Mouse (Mus musculus): ENCODE data around the gene Stom.

Gene Stom

GRCm38 (mm10) chr2:35271817-35272216, 65.0 kb downstream of the Stom start:
- DNase-seq: peak; percentile 65 to 78

- DNase-seq: peak; percentile 76 to 79
Measured at GRCm38 (mm10) chr2:35270531-35270984, 66.2 kb downstream of the Stom start.

- peak; percentile 63 to 81 for DNase-seq
Measured at GRCm38 (mm10) chr2:35269716-35270260, 67.0 kb downstream of the Stom start.

- DNase-seq: peak in 1 of 2 experiments; percentile 39
Measured at GRCm38 (mm10) chr2:35269136-35269535, 67.6 kb downstream of the Stom start.

- DNase-seq: peak; percentile 73 to 83
Measured at GRCm38 (mm10) chr2:35267876-35268566, 68.8 kb downstream of the Stom start.

GRCm38 (mm10) chr2:35267156-35267875, 69.5 kb downstream of the Stom start:
- DNase-seq: peak; percentile 91 to 94

GRCm38 (mm10) chr2:35266251-35266905, 70.4 kb downstream of the Stom start:
- DNase-seq: peak; percentile 78 to 87

- DNase-seq: no peak
Measured at GRCm38 (mm10) chr2:35265775-35266174, 71.0 kb downstream of the Stom start.

GRCm38 (mm10) chr2:35265296-35265695, 71.5 kb downstream of the Stom start:
- DNase-seq: peak in 1 of 2 experiments; percentile 74

GRCm38 (mm10) chr2:35264095-35264494, 72.7 kb downstream of the Stom start:
- DNase-seq: peak in 1 of 2 experiments; percentile 2
